ENCODE assay signal across 8 mouse cellular contexts in the genomic region with DNA sequence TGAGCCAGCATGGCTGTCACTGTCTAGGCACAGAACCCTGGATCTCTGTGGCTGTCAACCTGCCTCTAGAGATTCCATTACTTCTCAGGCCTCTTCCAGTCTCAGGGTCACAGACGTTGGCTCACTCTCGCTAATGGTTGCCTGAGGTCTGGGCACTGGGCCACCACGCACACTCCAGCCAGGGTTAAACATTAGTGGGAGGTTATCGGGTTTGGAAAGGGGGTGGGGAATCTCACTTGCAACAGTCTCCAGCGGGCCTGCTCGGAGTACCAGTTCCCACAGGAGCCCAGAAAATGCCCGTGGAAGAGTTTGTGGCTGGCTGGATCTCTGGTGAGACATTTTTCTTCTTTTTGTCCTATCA. TPM values are rescaled to one million over a fixed set of nuclear protein-coding genes. Genes with fewer than 3 reads are reported as not detected.
DNase-seq lines count a peak whose midpoint lies in the region; ATAC-seq lines count a peak whose summit lies in the region.

No protein-coding gene starts in this region.

- peaks cover 60% of the 10 kb centered on the region for H3K79me2 ChIP-seq in macrophage (ENCODE audit: inconsistent target)

- H3K4me1 ChIP-seq in megakaryocyte, embryonic 14.5 days, result peaks cover 77% of the 10 kb centered on the region

- H3K27me3 ChIP-seq in megakaryocyte, embryonic 14.5 days (replicated peaks), result no peaks in the 10 kb centered on the region

- DNase-seq in fibroblast of lung, adult 2 months (ENCODE audit: low read depth), result peak; percentile 71
- peak; percentile 85 for DNase-seq in kidney, postnatal 10 days
- no peak for DNase-seq in layer of hippocampus, postnatal 10 days (ENCODE audit: low spot score in 2 of 2)
- DNase-seq in frontal cortex, postnatal 10 days (ENCODE audit: low spot score in 2 of 2), result no peak

- H3K27ac ChIP-seq in macrophage, result peak overlapping the region; percentile 99

- H3K36me3 ChIP-seq in megakaryocyte, embryonic 14.5 days (replicated peaks; ENCODE audit: low read length), result peaks cover 50% of the 10 kb centered on the region
- H3K36me3 ChIP-seq in macrophage (ENCODE audit: inconsistent target), result peaks cover 27% of the 10 kb centered on the region

- H3K9me3 ChIP-seq in megakaryocyte, embryonic 14.5 days, result no peaks in the 10 kb centered on the region

- 6% methylated on average over 7 of the region's 7 CpGs for WGBS in macrophage (ENCODE audit: missing documents)

- H3K4me3 ChIP-seq in megakaryocyte, embryonic 14.5 days (replicated peaks), result peak overlapping the region; percentile 91
- H3K4me3 ChIP-seq in macrophage (ENCODE audit: inconsistent target), result peak overlapping the region; percentile 73

- ATAC-seq in megakaryocyte, adult 5-6 weeks (ENCODE audit: poor library complexity, severe bottlenecking), result no peak
- no peak for ATAC-seq in erythroid progenitor cell, adult 5-6 weeks (replicated peaks; ENCODE audit: low FRiP score, poor library complexity, severe bottlenecking)

RNA-seq across cellular contexts. Expression of a gene that starts 0.7 kb away (rescaled TPM):
- 3.6 and 6.9 TPM in 2 replicates for polyA plus RNA-seq in megakaryocyte, embryonic 14.5 days (2012; ENCODE audit: insufficient read depth, low replicate concordance)
- total RNA-seq in megakaryocyte, adult 5-6 weeks (2015), result 55.6 and 67.9 TPM in 2 replicates
- total RNA-seq in megakaryocyte, adult 5-6 weeks (2017), result 69.1 and 73.5 TPM in 2 replicates
- 100 to 1,000 TPM in 13 of 26 experiments, 10 to 100 TPM in 11, 1 to 10 TPM in 2; 8.2 to 252 (median 93.8) TPM for total RNA-seq in macrophage (2018; cell fraction: chromatin; rRNA removed)
- total RNA-seq in macrophage (2018; cell fraction: cytosol; rRNA removed), result 10 to 100 TPM; 23.1 to 86.6 (median 55.7) TPM
- total RNA-seq in macrophage (2018; cell fraction: nucleus; rRNA removed), result 100 to 1,000 TPM in 15 of 26 experiments, 10 to 100 TPM in 11; 18.0 to 263 (median 107) TPM
- 44.6 to 74.8 TPM (median 53.2 TPM) in 3 replicates for polyA plus RNA-seq in macrophage (2018)
- total RNA-seq in erythroid progenitor cell, adult 5-6 weeks (2015; ENCODE audit: low replicate concordance), result 2.9 and 8.8 TPM in 2 replicates
- total RNA-seq in erythroid progenitor cell, adult 5-6 weeks (2017; ENCODE audit: low replicate concordance), result 7.2 and 7.8 TPM in 2 replicates
- 1 to 10 TPM; 2.1 to 3.6 TPM for total RNA-seq in layer of hippocampus, postnatal 10 days (2021)

RNA-seq across cellular contexts. Expression of a gene that starts 3.3 kb away (rescaled TPM):
- polyA plus RNA-seq in megakaryocyte, embryonic 14.5 days (2012; ENCODE audit: insufficient read depth, low replicate concordance), result 28.5 and 57.6 TPM in 2 replicates
- 21.4 and 21.9 TPM in 2 replicates for total RNA-seq in megakaryocyte, adult 5-6 weeks (2015)
- 19.3 and 23.3 TPM in 2 replicates for total RNA-seq in megakaryocyte, adult 5-6 weeks (2017)
- 10 to 100 TPM in 20 of 26 experiments, 1 to 10 TPM in 6; 4.2 to 72.2 (median 26.5) TPM for total RNA-seq in macrophage (2018; cell fraction: chromatin; rRNA removed)
- total RNA-seq in macrophage (2018; cell fraction: cytosol; rRNA removed), result 10 to 100 TPM; 14.6 to 30.6 (median 23.5) TPM
- total RNA-seq in macrophage (2018; cell fraction: nucleus; rRNA removed), result 10 to 100 TPM in 25 of 26 experiments, 1 to 10 TPM in 1; 8.8 to 44.5 (median 22.9) TPM
- 8.1 to 26.2 TPM (median 19.8 TPM) in 3 replicates for polyA plus RNA-seq in macrophage (2018)
- total RNA-seq in erythroid progenitor cell, adult 5-6 weeks (2015; ENCODE audit: low replicate concordance), result 3.6 and 9.2 TPM in 2 replicates
- total RNA-seq in erythroid progenitor cell, adult 5-6 weeks (2017; ENCODE audit: low replicate concordance), result 4.2 and 6.0 TPM in 2 replicates
- 10 to 100 TPM; 10.7 to 14.8 TPM for total RNA-seq in layer of hippocampus, postnatal 10 days (2021)

RNA-seq across cellular contexts. Expression of a gene that starts 15.6 kb away (rescaled TPM):
- 0.57 and 1.3 TPM in 2 replicates for polyA plus RNA-seq in megakaryocyte, embryonic 14.5 days (2012; ENCODE audit: insufficient read depth, low replicate concordance)
- 0.54 and 0.59 TPM in 2 replicates for total RNA-seq in megakaryocyte, adult 5-6 weeks (2015)
- total RNA-seq in megakaryocyte, adult 5-6 weeks (2017), result 1.0 and 1.8 TPM in 2 replicates
- 1 to 10 TPM; 1.4 to 4.4 (median 2.5) TPM for total RNA-seq in macrophage (2018; cell fraction: chromatin; rRNA removed)
- under 1 TPM in 24 of 26 experiments, not detected in 2; 0.07 to 0.34 (median 0.16) TPM for total RNA-seq in macrophage (2018; cell fraction: cytosol; rRNA removed)
- 1 to 10 TPM in 25 of 26 experiments, under 1 TPM in 1; 0.81 to 6.3 (median 2.3) TPM for total RNA-seq in macrophage (2018; cell fraction: nucleus; rRNA removed)
- polyA plus RNA-seq in macrophage (2018), result 0.16 to 0.59 TPM (median 0.16 TPM) in 3 replicates
- total RNA-seq in erythroid progenitor cell, adult 5-6 weeks (2015; ENCODE audit: low replicate concordance), result 3.8 and 4.7 TPM in 2 replicates
- total RNA-seq in erythroid progenitor cell, adult 5-6 weeks (2017; ENCODE audit: low replicate concordance), result 8.2 and 9.4 TPM in 2 replicates
- total RNA-seq in layer of hippocampus, postnatal 10 days (2021), result 1 to 10 TPM; 4.4 to 5.5 TPM

RNA-seq across cellular contexts. Expression of a gene that starts 34.5 kb away (rescaled TPM):
- 23.0 and 44.7 TPM in 2 replicates for polyA plus RNA-seq in megakaryocyte, embryonic 14.5 days (2012; ENCODE audit: insufficient read depth, low replicate concordance)
- total RNA-seq in megakaryocyte, adult 5-6 weeks (2015), result 52.2 and 52.4 TPM in 2 replicates
- total RNA-seq in megakaryocyte, adult 5-6 weeks (2017), result 88.7 and 107 TPM in 2 replicates
- 100 to 1,000 TPM; 120 to 363 (median 230) TPM for total RNA-seq in macrophage (2018; cell fraction: chromatin; rRNA removed)
- 10 to 100 TPM; 47.8 to 94.3 (median 66.1) TPM for total RNA-seq in macrophage (2018; cell fraction: cytosol; rRNA removed)
- 100 to 1,000 TPM in 25 of 26 experiments, 10 to 100 TPM in 1; 95.7 to 252 (median 134) TPM for total RNA-seq in macrophage (2018; cell fraction: nucleus; rRNA removed)
- 53.9 to 215 TPM (median 57.4 TPM) in 3 replicates for polyA plus RNA-seq in macrophage (2018)
- total RNA-seq in erythroid progenitor cell, adult 5-6 weeks (2015; ENCODE audit: low replicate concordance), result 25.9 and 71.7 TPM in 2 replicates
- total RNA-seq in erythroid progenitor cell, adult 5-6 weeks (2017; ENCODE audit: low replicate concordance), result 43.9 and 168 TPM in 2 replicates
- total RNA-seq in layer of hippocampus, postnatal 10 days (2021), result 10 to 100 TPM; 76.0 to 79.9 TPM

RNA-seq across cellular contexts. Expression of a gene that starts 46.3 kb away (rescaled TPM):
- polyA plus RNA-seq in megakaryocyte, embryonic 14.5 days (2012; ENCODE audit: insufficient read depth, low replicate concordance), result 4.4 and 15.7 TPM in 2 replicates
- 3.0 and 3.4 TPM in 2 replicates for total RNA-seq in megakaryocyte, adult 5-6 weeks (2015)
- total RNA-seq in megakaryocyte, adult 5-6 weeks (2017), result 1.7 and 1.9 TPM in 2 replicates
- total RNA-seq in macrophage (2018; cell fraction: chromatin; rRNA removed), result 10 to 100 TPM in 18 of 26 experiments, 1 to 10 TPM in 8; 1.4 to 54.4 (median 20.2) TPM
- 10 to 100 TPM in 15 of 26 experiments, 1 to 10 TPM in 11; 2.5 to 82.6 (median 12.6) TPM for total RNA-seq in macrophage (2018; cell fraction: cytosol; rRNA removed)
- total RNA-seq in macrophage (2018; cell fraction: nucleus; rRNA removed), result 10 to 100 TPM in 18 of 26 experiments, 1 to 10 TPM in 8; 2.4 to 66.7 (median 20.1) TPM
- 1.2 to 3.4 TPM (median 1.7 TPM) in 3 replicates for polyA plus RNA-seq in macrophage (2018)
- total RNA-seq in erythroid progenitor cell, adult 5-6 weeks (2015; ENCODE audit: low replicate concordance), result 0.72 TPM in 1 of 2 replicates, not detected in the other
- not detected in 2 replicates for total RNA-seq in erythroid progenitor cell, adult 5-6 weeks (2017; ENCODE audit: low replicate concordance)
- total RNA-seq in layer of hippocampus, postnatal 10 days (2021), result 1 to 10 TPM; 5.2 to 5.7 TPM

Comparison
In these comparisons a context has a peak if more than half of its experiments do, and no peak if none do; other contexts are left out.
1. DNase-seq: peak in fibroblast of lung, adult 2 months (single experiment) and kidney, postnatal 10 days (single experiment); none in layer of hippocampus, postnatal 10 days (0 of 2) and frontal cortex, postnatal 10 days (0 of 2).
2. RNA of a gene that starts 0.7 kb away (total RNA-seq): 55.6 to 73.5 TPM in megakaryocyte, adult 5-6 weeks; 2.9 to 8.8 TPM in erythroid progenitor cell, adult 5-6 weeks and 2.1 to 3.6 TPM in layer of hippocampus, postnatal 10 days; every median in the first group is over 4 times any median in the second.